Mouse (Mus musculus): ENCODE data around the gene Zp2.

DNA sequence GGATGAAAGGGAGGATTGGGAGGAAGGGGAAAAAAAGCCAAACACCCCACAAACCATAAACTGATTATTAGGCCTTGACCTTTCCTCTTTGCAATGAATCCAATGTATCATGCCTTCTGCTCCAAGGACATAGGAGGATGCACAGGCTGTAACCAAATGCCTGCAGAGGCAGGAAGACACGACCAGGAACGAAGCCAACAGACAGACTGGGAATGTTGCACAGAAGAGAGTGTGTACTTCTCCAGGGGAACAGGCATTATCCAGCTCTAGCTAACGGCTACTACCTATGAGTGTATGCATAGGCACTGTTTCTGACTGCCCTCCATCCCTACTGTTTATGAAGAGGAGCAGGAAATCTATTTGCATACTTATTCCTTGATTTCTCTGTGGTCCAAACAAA is 47.1 kb upstream of the Zp2 start:
- TF ChIP-seq POLR2A (IDR thresholded peaks at IDR 0.05; ENCODE audit: low read depth, low read length) (no peak), CTCF (IDR thresholded peaks at IDR 0.05; ENCODE audit: borderline replicate concordance, insufficient read depth, low read length) (no peak)
